Mouse (Mus musculus) urinary bladder, postnatal 14 days (tissue): ENCODE results near the gene Abcb7.

Experiments used
- DNase-seq: peaks from one replicate; pipeline ENCODE4 v3.0.0; 2021; ENCODE audit warnings: low spot score

Abcb7 gene

DNA sequence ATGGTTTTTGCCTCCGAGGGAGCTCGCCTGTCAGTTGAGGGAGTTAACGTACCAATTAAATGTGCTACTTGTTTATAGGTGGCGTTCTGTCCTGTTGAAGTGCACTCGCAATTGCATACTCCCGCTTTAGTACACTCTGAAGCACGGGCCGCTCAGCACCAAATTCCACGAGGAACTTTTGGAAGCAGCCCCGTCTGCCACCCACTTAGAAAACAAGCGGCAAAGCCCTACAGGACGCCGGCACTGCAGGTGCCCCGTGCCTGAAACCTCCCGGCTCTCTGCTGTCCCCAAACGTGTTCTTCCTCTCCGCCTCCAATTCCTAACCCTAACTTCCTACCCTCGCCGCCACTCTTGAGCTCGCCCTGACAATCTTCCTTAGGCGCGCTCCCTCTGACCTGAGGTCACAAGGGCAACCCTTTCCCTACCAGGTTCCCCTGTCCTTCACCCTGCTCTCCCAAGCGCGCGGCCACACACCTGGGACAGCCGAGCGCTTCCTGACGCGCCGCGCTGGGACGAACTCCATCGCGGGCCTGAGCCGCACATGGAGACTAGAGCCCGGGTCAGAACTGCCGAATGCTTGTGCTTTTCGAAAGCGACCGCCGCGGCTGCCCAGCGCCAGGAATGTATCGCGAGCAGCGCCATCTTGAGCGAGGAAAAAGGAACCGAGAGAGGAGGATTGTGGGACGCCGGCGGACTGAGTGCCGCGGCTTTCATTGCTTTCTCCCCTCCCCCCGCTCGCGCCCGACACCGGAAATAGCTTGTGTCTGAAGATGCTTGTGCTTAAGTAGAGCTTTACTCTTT, at the start of gene Abcb7:
TSS of gene Abcb7 (minus strand) at position 674 of the 801 bp plus-strand sequence.
- peak; percentile 82 for DNase-seq

DNA sequence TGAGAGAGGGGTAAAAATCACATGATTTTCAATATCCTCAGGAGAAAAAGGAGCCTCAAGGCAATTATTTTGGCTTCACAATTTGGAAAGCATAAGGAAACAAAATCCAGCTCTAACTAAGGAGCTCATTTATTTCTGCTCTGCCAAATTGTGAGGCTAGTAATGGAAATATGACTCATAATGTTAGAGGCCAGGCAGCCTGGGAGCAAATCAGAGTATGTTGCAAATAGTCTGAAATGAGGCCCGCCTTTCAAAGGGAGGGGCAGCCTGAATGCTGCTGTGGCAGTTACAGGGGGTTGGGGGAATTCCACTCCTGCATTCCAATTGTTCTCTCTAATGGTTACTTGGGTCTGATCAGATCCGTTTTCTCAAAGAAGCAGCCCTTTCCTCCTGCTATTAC, 48.1 kb upstream of the Abcb7 start:
- DNase-seq = peak; percentile 24

DNA sequence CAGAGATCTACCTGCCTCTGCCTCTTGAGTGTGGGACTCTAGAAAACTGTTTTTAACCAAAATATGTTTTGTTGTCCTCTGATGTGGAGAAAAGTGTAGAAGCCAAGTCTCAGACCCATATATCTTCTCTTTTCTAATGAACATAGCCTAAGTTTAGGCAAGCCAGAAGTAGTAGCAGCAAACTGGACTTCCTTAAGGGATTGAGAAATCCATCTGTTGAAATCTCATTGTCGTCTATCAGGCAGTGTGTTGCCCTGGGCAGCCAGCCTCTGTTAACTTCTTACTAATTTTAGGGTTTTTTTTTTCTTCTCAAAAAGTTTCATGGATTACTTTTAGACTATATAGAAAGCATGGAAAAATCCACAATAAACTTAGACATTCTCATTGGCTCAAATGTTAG, 38.8 kb upstream of the Abcb7 start:
- DNase-seq = no peak

DNA sequence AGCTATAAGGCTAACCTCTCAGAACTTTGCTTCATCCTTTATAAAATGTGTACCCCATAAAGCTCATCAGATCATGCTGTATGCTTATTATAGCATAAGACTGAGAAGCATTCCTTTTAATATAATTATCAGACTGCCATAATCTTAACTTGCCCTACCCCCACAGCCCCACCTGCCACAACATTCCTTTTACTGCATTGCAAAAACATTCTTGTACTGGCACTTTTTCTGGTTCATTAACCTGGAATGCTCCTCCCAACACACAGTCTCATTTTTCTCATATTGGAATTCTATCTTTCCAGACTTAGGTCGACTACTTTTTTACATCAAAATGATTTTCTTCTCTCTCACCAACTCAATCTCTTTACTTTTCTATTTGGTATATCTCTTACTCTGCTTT, 19.8 kb upstream of the Abcb7 start:
- no peak for DNase-seq

DNA sequence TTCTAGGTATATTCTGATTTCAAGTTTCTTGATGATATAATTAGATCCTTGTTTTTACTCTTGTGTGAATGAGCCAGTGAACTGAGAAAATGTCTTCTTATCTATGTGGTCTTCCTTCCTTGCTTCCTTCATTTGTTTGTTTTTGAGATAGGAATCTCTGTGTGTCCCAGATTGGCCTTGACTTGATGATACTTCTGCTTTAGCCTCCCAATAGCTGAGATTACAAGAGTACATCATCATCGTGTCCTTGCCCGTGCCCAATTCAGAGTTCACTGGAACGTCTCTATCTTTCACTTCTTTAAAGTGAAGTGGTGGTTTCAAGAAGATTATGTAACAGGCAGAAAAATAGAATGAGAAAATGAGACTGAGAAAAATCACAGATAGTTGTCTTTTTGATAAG, 14.5 kb upstream of the Abcb7 start:
- no peak for DNase-seq

DNA sequence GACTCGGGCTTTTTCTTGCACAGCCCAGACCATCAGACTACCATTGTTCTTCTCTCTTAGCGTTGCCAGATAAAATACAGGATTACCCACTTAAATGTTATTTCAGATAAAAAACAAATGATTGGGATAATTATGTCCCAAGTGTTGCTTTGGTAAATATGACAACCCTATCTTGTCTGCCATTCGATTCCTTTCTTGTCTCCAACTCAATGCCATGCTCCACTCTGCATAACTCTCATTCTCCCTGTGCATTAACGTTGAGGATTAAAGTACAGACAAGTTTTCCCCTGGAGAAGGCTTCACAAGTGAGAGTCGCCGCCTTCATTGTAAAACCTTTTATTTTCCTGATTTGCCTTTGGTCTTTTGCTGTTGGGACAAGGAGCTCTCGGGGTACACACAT, 339 bp upstream of the Abcb7 start:
- no peak for DNase-seq

DNA sequence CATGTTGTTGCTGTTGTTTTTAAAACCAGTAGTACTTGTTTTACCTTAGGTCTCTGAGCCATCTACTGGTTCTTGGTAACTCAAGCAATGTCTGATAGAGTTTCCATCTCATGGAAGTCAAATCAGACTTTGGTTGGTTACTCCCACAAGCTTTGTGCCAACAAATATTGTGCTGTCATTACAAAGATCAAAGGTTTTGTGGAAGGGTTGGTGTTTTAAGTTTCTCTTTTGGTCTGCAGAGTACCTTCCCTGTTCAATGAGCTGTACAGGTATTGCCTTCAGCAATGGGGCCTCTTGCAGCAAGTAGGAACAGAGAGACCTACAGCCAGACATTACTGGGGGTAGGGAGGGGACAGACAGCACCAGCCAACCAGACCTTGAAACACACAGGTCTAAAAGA, 5.5 kb downstream of the Abcb7 start:
- DNase-seq = no peak

DNA sequence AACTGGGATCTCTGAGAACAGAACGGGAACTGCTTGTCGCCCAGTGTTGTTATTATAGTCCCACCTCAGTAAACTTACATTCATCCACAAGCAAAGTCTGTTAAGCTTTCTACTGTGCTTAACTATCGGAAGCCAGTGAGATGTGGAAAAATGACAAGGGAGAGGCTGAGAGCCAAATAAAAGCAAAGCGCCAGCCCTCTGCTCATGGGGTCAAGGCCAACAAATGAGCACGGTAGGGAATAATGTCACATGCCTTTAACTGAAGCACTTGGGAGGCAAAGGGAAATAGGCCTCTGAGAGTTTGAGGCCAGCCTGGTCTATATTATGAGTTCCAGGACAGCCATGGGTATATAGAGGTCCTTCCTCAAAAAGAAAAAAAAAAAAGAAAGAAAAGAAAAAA, 11.2 kb downstream of the Abcb7 start:
- DNase-seq = no peak

DNA sequence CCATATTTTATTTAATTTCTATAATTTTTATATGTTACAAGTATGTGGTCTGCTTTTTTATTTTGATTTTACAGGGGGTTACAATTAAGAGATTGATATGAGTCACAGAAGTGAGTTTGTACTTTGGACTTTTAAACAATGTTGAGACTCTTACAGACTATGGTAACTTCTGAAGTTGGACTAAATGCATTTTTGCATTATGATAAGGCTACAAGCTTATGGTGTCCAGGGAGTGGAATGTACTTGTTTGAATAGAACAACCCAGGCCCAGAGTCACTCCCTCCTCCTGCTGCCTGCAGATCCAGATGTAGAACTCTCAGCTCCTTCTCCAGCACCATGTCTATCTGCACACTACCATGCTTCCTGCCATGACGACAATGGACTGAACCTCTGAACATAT, 12.5 kb downstream of the Abcb7 start:
- DNase-seq = no peak

DNA sequence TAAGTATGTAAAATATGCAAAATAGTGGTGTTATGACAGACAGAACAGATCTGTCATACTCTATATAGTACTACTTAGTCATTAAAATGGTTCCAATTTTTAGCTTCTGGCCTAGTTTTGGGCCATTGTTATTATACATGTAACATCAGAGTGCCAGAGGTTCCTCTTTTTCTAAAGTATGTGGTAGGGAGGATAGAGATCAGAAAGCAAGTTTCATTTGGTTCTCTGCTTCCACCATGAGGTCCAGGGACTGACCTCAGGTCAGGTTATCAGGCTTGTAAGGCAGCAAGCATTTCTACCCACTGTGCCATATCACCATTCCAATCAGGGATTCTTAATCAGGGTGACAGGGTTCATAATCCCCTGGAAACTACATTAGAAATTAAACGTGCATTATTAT, 16.1 kb downstream of the Abcb7 start:
- DNase-seq = no peak

DNA sequence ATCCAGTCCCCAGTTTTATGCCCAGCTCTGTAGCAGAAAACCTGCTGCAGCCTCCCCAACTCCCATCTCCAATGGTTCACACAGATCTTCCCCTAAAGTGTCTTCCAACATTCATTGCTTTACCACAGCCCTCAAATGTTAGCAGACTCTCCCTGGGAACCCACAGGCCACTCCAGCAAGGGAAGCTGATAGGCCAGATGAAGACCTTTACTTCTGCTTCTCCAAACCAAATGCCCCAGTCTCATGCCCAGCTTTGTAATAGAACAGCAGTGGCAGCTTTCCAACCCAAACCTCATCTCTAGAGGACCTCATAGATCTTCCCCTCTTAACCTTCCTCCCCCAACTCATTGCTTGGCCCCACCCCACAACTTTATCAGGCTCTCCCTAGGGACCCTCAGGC, 54.0 kb downstream of the Abcb7 start:
- no peak for DNase-seq

DNA sequence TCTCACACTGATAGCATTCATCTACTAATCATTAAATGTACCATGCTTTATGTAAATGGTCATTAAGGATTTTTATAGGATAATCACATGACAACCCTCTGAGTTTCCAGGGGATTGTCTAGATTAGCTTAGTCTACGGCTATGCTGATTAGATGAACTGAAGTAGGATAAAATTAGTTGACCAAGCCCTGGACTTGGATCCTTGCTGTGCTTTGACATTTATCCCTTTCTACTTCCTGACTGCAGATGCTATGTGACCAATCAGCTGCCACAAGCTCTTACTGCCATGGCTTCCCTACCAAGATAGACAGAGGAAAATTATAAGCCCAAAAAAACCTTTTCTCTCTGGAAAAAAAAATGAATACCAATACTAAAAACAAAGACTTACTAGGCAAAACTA, 57.8 kb downstream of the Abcb7 start:
- DNase-seq = no peak

DNA sequence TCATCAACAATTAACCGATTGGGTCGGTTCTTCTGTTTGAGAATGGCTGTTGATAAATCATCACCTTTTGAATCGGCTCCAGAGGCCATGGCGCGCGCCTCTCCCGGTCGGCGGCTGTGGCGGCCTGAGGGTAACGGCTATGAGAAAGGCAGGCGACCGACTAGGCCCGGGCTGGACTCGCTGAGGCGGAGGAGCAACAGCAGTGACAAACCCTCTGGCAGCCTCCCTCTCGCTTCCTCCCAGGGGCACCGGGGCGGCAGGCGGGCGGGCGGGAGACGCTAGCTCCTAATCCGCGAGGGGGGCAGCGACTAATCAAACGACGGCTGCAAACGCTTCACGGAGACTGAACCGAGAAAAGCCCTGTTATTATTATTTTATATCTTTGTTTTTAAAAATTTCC, 65.5 kb downstream of the Abcb7 start:
- DNase-seq = peak; percentile 4

DNA sequence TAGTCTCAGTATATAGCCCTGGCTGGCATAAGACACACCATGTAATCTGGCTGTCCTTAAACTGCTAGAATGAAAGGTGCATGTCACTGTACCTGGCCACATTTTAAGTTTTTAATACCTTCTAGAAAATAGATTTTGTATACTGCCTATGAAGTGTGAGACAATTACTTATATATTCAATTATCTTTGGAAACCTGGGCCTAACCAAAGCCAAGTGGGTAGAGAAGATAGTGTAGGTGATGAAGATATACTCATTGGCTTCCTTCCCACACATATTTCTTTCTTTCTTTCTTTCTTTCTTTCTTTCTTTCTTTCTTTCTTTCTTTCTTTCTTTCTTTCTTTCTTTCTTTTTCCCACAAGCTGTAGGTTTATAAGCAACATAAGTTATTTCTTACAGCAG, 121.9 kb downstream of the Abcb7 start:
- DNase-seq = no peak

DNA sequence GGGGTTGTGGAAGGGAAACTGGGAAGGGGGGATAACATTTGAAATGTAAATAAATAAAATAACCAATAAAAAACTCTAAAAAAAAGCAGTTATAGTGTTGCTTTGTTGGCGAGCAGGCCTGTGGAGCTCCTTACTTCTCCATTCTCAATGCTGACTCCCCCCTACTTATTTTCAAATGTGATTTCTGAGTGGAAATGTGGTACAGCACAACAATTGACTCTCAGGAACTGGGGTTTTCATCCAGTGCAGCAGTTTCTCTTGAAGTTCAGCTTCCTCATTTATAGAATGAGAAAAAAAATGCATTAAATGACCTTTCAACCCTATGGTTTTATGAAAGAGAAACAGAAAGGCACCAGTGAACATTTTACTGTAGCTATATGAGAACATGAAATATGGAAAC, 133.8 kb downstream of the Abcb7 start:
- no peak for DNase-seq

DNA sequence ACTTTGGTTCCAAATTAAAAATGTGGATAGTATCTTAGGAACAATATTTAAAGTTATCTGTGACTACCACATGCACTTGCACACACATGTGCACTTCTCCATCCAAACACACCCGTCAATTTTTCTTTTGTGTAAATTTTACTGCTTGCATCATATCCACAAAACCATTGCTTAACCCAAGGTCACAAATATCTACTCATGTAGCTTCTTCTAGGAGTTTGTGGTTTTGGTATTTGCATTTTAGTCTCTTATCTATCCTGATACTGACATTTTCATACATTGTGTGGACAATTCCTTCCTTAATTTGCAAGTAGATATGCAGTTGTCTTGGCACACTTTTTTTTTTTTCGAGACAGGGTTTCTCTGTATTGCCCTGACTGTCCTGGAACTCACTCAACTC, 149.3 kb downstream of the Abcb7 start:
- no peak for DNase-seq

DNA sequence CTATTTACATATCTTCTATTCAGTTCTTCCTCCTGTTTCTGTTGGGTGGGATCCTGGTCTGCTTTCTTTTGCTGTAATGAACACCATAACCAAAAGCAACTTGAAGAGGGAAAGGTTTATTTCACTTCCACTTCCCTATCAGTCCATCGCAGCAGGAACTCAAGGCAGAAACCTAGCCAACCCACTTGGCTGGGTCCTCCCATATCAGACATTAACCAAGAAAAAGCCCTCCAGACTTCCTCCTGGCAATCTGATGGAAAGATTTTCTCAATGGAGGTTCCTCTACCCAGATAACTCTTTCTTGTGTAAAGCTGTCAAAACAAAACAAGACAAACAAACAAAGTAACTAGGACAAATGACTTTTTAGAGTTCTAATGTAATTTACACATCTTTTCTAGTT, 151.2 kb downstream of the Abcb7 start:
- no peak for DNase-seq

DNA sequence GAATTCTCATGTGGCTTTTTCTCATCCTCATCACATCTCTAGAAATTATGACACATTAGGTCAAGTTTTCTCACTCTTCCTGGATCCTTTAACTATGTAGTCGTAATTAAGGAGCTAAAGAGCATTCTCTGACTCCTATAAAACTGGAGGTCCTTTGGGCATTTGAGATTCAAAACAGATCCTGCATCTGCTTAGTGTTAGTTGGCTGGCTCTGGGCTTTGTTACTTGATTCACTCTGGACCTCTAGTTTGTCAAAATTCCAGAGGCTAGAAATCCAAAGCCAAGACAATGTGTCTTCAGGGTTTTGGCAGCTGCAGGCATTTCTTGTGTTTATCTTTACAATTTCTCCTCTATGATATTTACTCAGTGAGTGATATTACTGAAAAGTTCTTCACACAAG, 157.1 kb downstream of the Abcb7 start:
- no peak for DNase-seq
